Mouse (Mus musculus): ENCODE results near the gene Gimap1.

- TF ChIP-seq POLR2A (IDR thresholded peaks at IDR 0.05; ENCODE audit: insufficient read depth, low read length) (no peak), EP300 (IDR thresholded peaks at IDR 0.05; ENCODE audit: insufficient read depth, low read depth, low read length) (no peak)
These were observed 41.9 kb upstream of the Gimap1 start for GRCm38 (mm10) chr6:48696830-48697554.
